Mouse (Mus musculus) liver, embryonic 14.5 days (tissue): ENCODE data around the gene Msantd1.

Experiments used
- CTCF ChIP-seq: IDR thresholded peaks from 2 replicates; pipeline ENCODE4 v1.5.1; 2016; ENCODE audit warnings: antibody characterized with exemption, low read depth, control low read depth
- EP300 ChIP-seq: IDR thresholded peaks from 2 replicates; pipeline ENCODE4 v1.6.1; 2016; ENCODE audit warnings: antibody characterized with exemption, low read depth

DNA sequence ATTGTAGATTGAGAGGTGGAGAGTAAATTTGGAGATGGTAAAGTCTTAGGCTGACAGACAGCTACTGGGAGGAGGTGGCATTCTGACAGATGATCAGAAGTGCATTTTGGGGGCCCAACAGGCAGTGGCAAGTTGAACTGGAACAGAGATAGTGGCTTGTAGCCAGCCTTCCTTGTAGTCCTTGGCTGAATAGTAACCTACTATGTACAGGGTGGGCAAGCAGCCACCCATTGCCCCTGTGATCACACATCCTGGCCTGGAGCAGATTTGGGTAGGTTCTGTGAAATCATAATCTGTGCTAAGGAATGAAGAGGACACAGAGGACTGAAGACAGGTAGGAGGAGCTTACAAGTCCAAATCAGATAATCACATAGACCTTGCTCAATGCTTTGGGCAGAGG is 3.4 kb upstream of the Msantd1 start:
- TF ChIP-seq CTCF, result no peak
- TF ChIP-seq EP300, result no peak
